Mouse (Mus musculus) midbrain, embryonic 10.5 days (tissue): Measurements from ENCODE around the gene Zfp277. TPM values are rescaled to one million over a fixed set of nuclear protein-coding genes. Genes with fewer than 3 reads are reported as not detected.

Source experiments
- DNase-seq: peaks from one replicate; pipeline ENCODE4 v3.0.0-alpha.2; 2017; ENCODE audit warnings: low spot score
- H3K27ac ChIP-seq: fragments of 300-500 bp; sonication (generic); replicated peaks from 2 replicates; pipeline ENCODE4 v1.5.1; 2016; ENCODE audit warnings: mild to moderate bottlenecking
- H3K27me3 ChIP-seq: fragments of 300-500 bp; sonication (generic); 2 replicates; pipeline ENCODE4 v1.6.1; 2016; ENCODE audit warnings: low read depth, mild to moderate bottlenecking; ENCODE audit not compliant: poor library complexity, severe bottlenecking
- H3K36me3 ChIP-seq: fragments of 300-500 bp; sonication (generic); 2 replicates; pipeline ENCODE4 v1.6.1; 2016; ENCODE audit warnings: mild to moderate bottlenecking, moderate library complexity
- H3K4me1 ChIP-seq: fragments of 300-500 bp; sonication (generic); 2 replicates; pipeline ENCODE4 v1.6.1; 2016
- H3K4me3 ChIP-seq: fragments of 300-500 bp; sonication (generic); 2 replicates; pipeline ENCODE4 v1.5.1; 2016; ENCODE audit warnings: mild to moderate bottlenecking, moderate library complexity
- H3K9me3 ChIP-seq: fragments of 300-500 bp; sonication (generic); replicated peaks from 2 replicates; pipeline ENCODE4 v1.6.1; 2016; ENCODE audit warnings: mild to moderate bottlenecking
- WGBS: fragments of 180-500 bp; shearing (Covaris S2); methylation state at CpG from one replicate; pipeline ENCODE4 v1.1.7; 2016; 5-methylcytosine and 5-hydroxymethylcytosine counted together
- polyA plus RNA-seq: library from polyadenylated mRNA; unstranded; fragments of >200 nt; fragmentation: Nextera tagmentation; extraction: Ambion mirVana; gene quantifications from 2 replicates; pipeline ENCODE4 v1.2.1, GENCODE M21; 2016

Gene Zfp277
- polyA plus RNA-seq, 1 experiment from 2014 or later = 39.6 TPM

GRCm38 (mm10) chr12:40325582-40325981 lies 120.1 kb downstream of the Zfp277 start:
- peaks cover 14% of the 10 kb centered on the region; the same call in 1 of the 2 replicates for H3K36me3 ChIP-seq
- no peaks in the 10 kb centered on the region for H3K27me3 ChIP-seq
- no peak for DNase-seq
- WGBS = 84% methylated on average over 5 of the region's 5 CpGs
- no peak overlapping the region for H3K27ac ChIP-seq
- no peaks in the 10 kb centered on the region for H3K4me1 ChIP-seq
- H3K4me3 ChIP-seq = no peak overlapping the region
- H3K9me3 ChIP-seq = no peaks in the 10 kb centered on the region

- Histone ChIP-seq H3K27ac (no peak overlapping the region), H3K9me3 (no peaks in the 10 kb centered on the region), H3K27me3 (no peaks in the 10 kb centered on the region), H3K4me1 (no peaks in the 10 kb centered on the region), H3K36me3 (peaks cover 15% of the 10 kb centered on the region; the same call in 1 of the 2 replicates), H3K4me3 (no peak overlapping the region)
- DNase-seq = no peak
- 83% methylated on average over 5 of the region's 5 CpGs for WGBS
Observed at GRCm38 (mm10) chr12:40324819-40325218, 120.9 kb downstream of the Zfp277 start.

- Histone ChIP-seq H3K36me3 (no peaks in the 10 kb centered on the region), H3K4me1 (no peaks in the 10 kb centered on the region), H3K9me3 (no peaks in the 10 kb centered on the region), H3K27ac (no peak overlapping the region), H3K4me3 (no peak overlapping the region), H3K27me3 (no peaks in the 10 kb centered on the region)
- WGBS = 94% methylated on average over 2 of the region's 2 CpGs
- DNase-seq = no peak
Observed at GRCm38 (mm10) chr12:40315146-40315545, 130.6 kb downstream of the Zfp277 start.

- no peaks in the 10 kb centered on the region; the same call in 1 of the 2 replicates for H3K4me1 ChIP-seq
- H3K36me3 ChIP-seq = no peaks in the 10 kb centered on the region
- no peaks in the 10 kb centered on the region for H3K27me3 ChIP-seq
- no peak overlapping the region for H3K27ac ChIP-seq
- H3K4me3 ChIP-seq = no peak overlapping the region
- no peaks in the 10 kb centered on the region for H3K9me3 ChIP-seq
- WGBS = 85% methylated on average over 6 of the region's 6 CpGs
- DNase-seq = no peak
Observed at GRCm38 (mm10) chr12:40303960-40304359, 141.7 kb downstream of the Zfp277 start.

GRCm38 (mm10) chr12:40298636-40299035 lies 147.1 kb downstream of the Zfp277 start:
- no peaks in the 10 kb centered on the region for H3K27me3 ChIP-seq
- 94% methylated on average over 3 of the region's 3 CpGs for WGBS
- H3K4me3 ChIP-seq = no peak overlapping the region
- H3K9me3 ChIP-seq = no peaks in the 10 kb centered on the region
- DNase-seq = no peak
- H3K27ac ChIP-seq = no peak overlapping the region
- H3K36me3 ChIP-seq = no peaks in the 10 kb centered on the region
- no peaks in the 10 kb centered on the region; the same call in 1 of the 2 replicates for H3K4me1 ChIP-seq

- Histone ChIP-seq H3K36me3 (no peaks in the 10 kb centered on the region), H3K27me3 (no peaks in the 10 kb centered on the region), H3K27ac (no peak overlapping the region), H3K4me3 (no peak overlapping the region), H3K9me3 (peaks cover 23% of the 10 kb centered on the region), H3K4me1 (0 out of 2 replicates have a peak, but pooled peaks cover 4% of the 10 kb centered on the region)
- WGBS = 87% methylated on average over 4 of the region's 4 CpGs
- DNase-seq = no peak
Observed at GRCm38 (mm10) chr12:40286539-40286938, 159.2 kb downstream of the Zfp277 start.

GRCm38 (mm10) chr12:40280596-40281325 lies 164.9 kb downstream of the Zfp277 start:
- 0 out of 2 replicates have a peak, but pooled peaks cover 4% of the 10 kb centered on the region for H3K4me1 ChIP-seq
- no peak overlapping the region for H3K27ac ChIP-seq
- no peaks in the 10 kb centered on the region for H3K9me3 ChIP-seq
- H3K27me3 ChIP-seq = no peaks in the 10 kb centered on the region
- H3K36me3 ChIP-seq = no peaks in the 10 kb centered on the region
- no peak overlapping the region for H3K4me3 ChIP-seq
- DNase-seq = no peak
- WGBS = 94% methylated on average over 4 of the region's 4 CpGs

GRCm38 (mm10) chr12:40277581-40277980 lies 168.1 kb downstream of the Zfp277 start:
- Histone ChIP-seq H3K4me1 (no peaks in the 10 kb centered on the region), H3K27me3 (no peaks in the 10 kb centered on the region), H3K4me3 (no peak overlapping the region), H3K9me3 (no peaks in the 10 kb centered on the region), H3K27ac (no peak overlapping the region), H3K36me3 (no peaks in the 10 kb centered on the region)
- WGBS = 91% methylated on average over 3 of the region's 3 CpGs
- no peak for DNase-seq

GRCm38 (mm10) chr12:40274931-40275330 lies 170.8 kb downstream of the Zfp277 start:
- H3K36me3 ChIP-seq = no peaks in the 10 kb centered on the region
- no peaks in the 10 kb centered on the region for H3K27me3 ChIP-seq
- DNase-seq = no peak
- H3K4me1 ChIP-seq = no peaks in the 10 kb centered on the region
- H3K9me3 ChIP-seq = no peaks in the 10 kb centered on the region
- H3K4me3 ChIP-seq = no peak overlapping the region
- no peak overlapping the region for H3K27ac ChIP-seq

GRCm38 (mm10) chr12:40273339-40273738 lies 172.4 kb downstream of the Zfp277 start:
- no peaks in the 10 kb centered on the region for H3K36me3 ChIP-seq
- no peaks in the 10 kb centered on the region for H3K4me1 ChIP-seq
- no peak overlapping the region for H3K27ac ChIP-seq
- H3K9me3 ChIP-seq = no peaks in the 10 kb centered on the region
- no peak for DNase-seq
- H3K4me3 ChIP-seq = no peak overlapping the region
- WGBS = 91% methylated on average over 4 of the region's 4 CpGs
- no peaks in the 10 kb centered on the region for H3K27me3 ChIP-seq

GRCm38 (mm10) chr12:40272710-40273109 lies 173.0 kb downstream of the Zfp277 start:
- no peak for DNase-seq
- H3K27ac ChIP-seq = no peak overlapping the region
- no peaks in the 10 kb centered on the region for H3K27me3 ChIP-seq
- H3K36me3 ChIP-seq = no peaks in the 10 kb centered on the region
- no peaks in the 10 kb centered on the region for H3K9me3 ChIP-seq
- WGBS = 84% methylated on average over 4 of the region's 4 CpGs
- no peak overlapping the region for H3K4me3 ChIP-seq
- H3K4me1 ChIP-seq = no peaks in the 10 kb centered on the region

GRCm38 (mm10) chr12:40268313-40268712 lies 177.4 kb downstream of the Zfp277 start:
- DNase-seq = no peak
- H3K27me3 ChIP-seq = no peaks in the 10 kb centered on the region
- no peaks in the 10 kb centered on the region for H3K4me1 ChIP-seq
- H3K27ac ChIP-seq = no peak overlapping the region
- H3K36me3 ChIP-seq = no peaks in the 10 kb centered on the region
- WGBS = 75% methylated on average over 2 of the region's 2 CpGs
- no peak overlapping the region for H3K4me3 ChIP-seq
- H3K9me3 ChIP-seq = no peaks in the 10 kb centered on the region
